Comparison of ENCODE assay signal across 9 mouse cellular contexts in the genomic region with DNA sequence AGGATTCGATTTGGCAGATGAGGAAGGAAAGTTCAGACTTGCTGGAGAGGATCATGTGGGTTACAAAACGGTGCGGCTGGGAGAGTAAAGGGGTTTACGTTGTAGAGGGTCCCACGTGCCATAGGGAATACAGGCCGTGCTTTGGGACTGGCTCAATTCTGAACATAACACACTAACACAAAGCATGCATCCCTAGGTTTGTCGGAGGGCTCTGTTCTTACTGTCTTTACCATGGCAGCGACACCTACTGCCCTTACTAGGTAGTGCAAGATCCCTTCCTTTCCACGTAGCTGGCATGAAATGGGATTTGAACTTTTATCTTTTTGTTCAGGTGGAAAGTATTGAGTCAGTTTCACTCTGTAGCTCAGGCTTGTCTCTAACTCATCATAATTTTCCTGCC. TPM values are rescaled to one million over a fixed set of nuclear protein-coding genes. Genes with fewer than 3 reads are reported as not detected.
A peak's percentile ranks its signal among the peaks of the same experiment; 100 is the strongest.
DNase-seq lines count a peak whose midpoint lies in the region.
"Had no signal": no experiment of that assay in that cellular context is flagged by ENCODE, and none has a peak within 500 bp of the region (broad histone marks: within the 10 kb centered on the region; RNA-seq: fewer than 3 reads in every experiment).

No protein-coding gene starts in this region.

- peaks cover 77% of the 10 kb centered on the region for H3K36me3 ChIP-seq in heart, embryonic 10.5 days
- H3K36me3 ChIP-seq in splenic B cell, adult 2 months (ENCODE audit: control insufficient read depth, insufficient read depth, low read length, poor library complexity, severe bottlenecking): peaks cover 6% of the 10 kb centered on the region; the same call in 1 of the 2 replicates

- no peaks in the 10 kb centered on the region for H3K27me3 ChIP-seq in heart, embryonic 10.5 days (ENCODE audit: insufficient read depth, poor library complexity, severe bottlenecking)
- H3K27me3 ChIP-seq in splenic B cell, adult 2 months (ENCODE audit: control insufficient read depth, insufficient read depth, low read length, poor library complexity, severe bottlenecking): no peaks in the 10 kb centered on the region
- H3K27me3 ChIP-seq: embryonic facial prominence, embryonic 13.5 days had no signal

- H3K4me1 ChIP-seq in heart, embryonic 10.5 days: no peaks in the 10 kb centered on the region
- H3K4me1 ChIP-seq: embryonic facial prominence, embryonic 13.5 days had no signal

- no peaks in the 10 kb centered on the region for H3K9me3 ChIP-seq in heart, embryonic 10.5 days
- H3K9me3 ChIP-seq: embryonic facial prominence, embryonic 13.5 days had no signal

- DNase-seq in heart, adult 9 months (ENCODE audit: low spot score in 2 of 2): peak; percentile 12 to 47
- no peak for DNase-seq in heart, embryonic 10.5 days (ENCODE audit: low spot score)
- DNase-seq in urinary bladder, postnatal 36 days (ENCODE audit: low spot score in 2 of 2): peak; percentile 23 to 36
- DNase-seq in urinary bladder, postnatal 10 days (ENCODE audit: low spot score): no peak
- peak; percentile 53 for DNase-seq in cerebellum, adult 8-10 months
- peak; percentile 53 to 70 for DNase-seq in heart, postnatal 36 days
- DNase-seq in lung, adult 18-20 months: peak; percentile 32 to 36
- DNase-seq in splenic B cell, adult 2 months (ENCODE audit: low read depth, low spot score): peak; percentile 69

- WGBS in heart, embryonic 10.5 days: 55% methylated on average over 9 of the region's 9 CpGs

- H3K27ac ChIP-seq in heart, embryonic 10.5 days: no peak overlapping the region
- H3K27ac ChIP-seq: embryonic facial prominence, embryonic 13.5 days had no signal

- no peak overlapping the region for H3K4me3 ChIP-seq in heart, embryonic 10.5 days
- H3K4me3 ChIP-seq: embryonic facial prominence, embryonic 13.5 days had no signal

- intact Hi-C loops in heart, postnatal 36 days (cut with DNase I): loop anchor here (1.0 kb wide), 2 partner anchors 61 to 86 kb away; no protein-coding TSS in a partner anchor

RNA-seq across cellular contexts. Expression of a gene that starts 15.9 kb away (rescaled TPM):
- 59.7 and 63.9 TPM in 2 replicates for polyA plus RNA-seq in heart, embryonic 10.5 days (2016; fragmentation: Nextera tagmentation; extraction: Ambion mirVana)
- 10 to 100 TPM; 24.5 to 26.8 TPM for total RNA-seq in heart, postnatal 36 days (2021)

RNA-seq across cellular contexts. Expression of a gene that starts 15.9 kb away (rescaled TPM):
- 24.1 and 38.1 TPM in 2 replicates for polyA plus RNA-seq in heart, embryonic 10.5 days (2016; fragmentation: Nextera tagmentation; extraction: Ambion mirVana)
- 10 to 100 TPM in 1 of 2 experiments, 1 to 10 TPM in 1; 9.0 to 10.8 TPM for total RNA-seq in heart, postnatal 36 days (2021)

RNA-seq across cellular contexts. Expression of a gene that starts 57.9 kb away (rescaled TPM):
- polyA plus RNA-seq in heart, embryonic 10.5 days (2016; fragmentation: Nextera tagmentation; extraction: Ambion mirVana): 47.3 and 67.8 TPM in 2 replicates
- total RNA-seq in heart, postnatal 36 days (2021): 10 to 100 TPM; 11.4 to 12.3 TPM

Comparison
In these comparisons a context has a peak if more than half of its experiments do, and no peak if none do; other contexts are left out.
1. DNase-seq: peak in heart, adult 9 months (2 of 2), urinary bladder, postnatal 36 days (2 of 2), cerebellum, adult 8-10 months (single experiment), heart, postnatal 36 days (2 of 2), lung, adult 18-20 months (2 of 2) and splenic B cell, adult 2 months (single experiment); none in heart, embryonic 10.5 days (single experiment) and urinary bladder, postnatal 10 days (single experiment).